Mouse (Mus musculus) gonadal fat pad, adult 2 months (tissue): ENCODE measurements at regions not wholly inside any gene's neighbourhood (a gene's known extent, or its start where the extent isn't known, plus 50 kb on each side); places are given as distances from the start of the nearest gene placed in this dataset.

Source experiments
- DNase-seq: peaks from one replicate; pipeline ENCODE4 v3.0.0-alpha.2; 2012; ENCODE audit warnings: low read depth

GRCm38 (mm10) chr2:133362693-133363443, 189.1 kb upstream of the Bmp2 start:
- DNase-seq = no peak

- no peak for DNase-seq
Observed at GRCm38 (mm10) chr2:133371490-133372215, 180.3 kb upstream of the Bmp2 start.

GRCm38 (mm10) chr2:133373543-133373942, 178.4 kb upstream of the Bmp2 start:
- DNase-seq = no peak

- DNase-seq = no peak
Observed at GRCm38 (mm10) chr2:133381054-133381453, 170.9 kb upstream of the Bmp2 start.

- DNase-seq = no peak
Observed at GRCm38 (mm10) chr2:133383135-133383920, 168.6 kb upstream of the Bmp2 start.

GRCm38 (mm10) chr2:133385297-133385696, 166.7 kb upstream of the Bmp2 start:
- DNase-seq = no peak

GRCm38 (mm10) chr2:133387349-133387748, 164.6 kb upstream of the Bmp2 start:
- no peak for DNase-seq

GRCm38 (mm10) chr2:133392298-133392697, 159.7 kb upstream of the Bmp2 start:
- DNase-seq = peak; percentile 50

- no peak for DNase-seq
Observed at GRCm38 (mm10) chr2:133397566-133397965, 154.4 kb upstream of the Bmp2 start.

GRCm38 (mm10) chr2:133399059-133399690, 152.8 kb upstream of the Bmp2 start:
- DNase-seq = no peak

- no peak for DNase-seq
Observed at GRCm38 (mm10) chr2:133400963-133401362, 151.0 kb upstream of the Bmp2 start.

- no peak for DNase-seq
Observed at GRCm38 (mm10) chr2:133416990-133417581, 134.9 kb upstream of the Bmp2 start.

- no peak for DNase-seq
Observed at GRCm38 (mm10) chr2:133419686-133420303, 132.2 kb upstream of the Bmp2 start.

GRCm38 (mm10) chr2:133425538-133425937, 126.4 kb upstream of the Bmp2 start:
- DNase-seq = no peak

- DNase-seq = no peak
Observed at GRCm38 (mm10) chr2:133427039-133427438, 124.9 kb upstream of the Bmp2 start.

- DNase-seq = no peak
Observed at GRCm38 (mm10) chr2:133429369-133430062, 122.4 kb upstream of the Bmp2 start.

- no peak for DNase-seq
Observed at GRCm38 (mm10) chr2:133430741-133431438, 121.1 kb upstream of the Bmp2 start.

GRCm38 (mm10) chr2:133432141-133432813, 119.7 kb upstream of the Bmp2 start:
- DNase-seq = no peak
